Mouse (Mus musculus): ENCODE measurements around the gene Exoc8.

- TF ChIP-seq CTCF (IDR thresholded peaks at IDR 0.05; ENCODE audit: extremely low read depth, insufficient read depth, insufficient read length, insufficient replicate concordance) (no peak), POLR2A (IDR thresholded peaks at IDR 0.05; ENCODE audit: low read depth, low read length) (no peak)
Observed at GRCm38 (mm10) chr8:124921369-124922279, 24.1 kb upstream of the Exoc8 start.

Measured in spleen, adult 2 months (tissue).